Mouse (Mus musculus): ENCODE data around the gene Rsu1. TPM values are rescaled to one million over a fixed set of nuclear protein-coding genes. Genes with fewer than 3 reads are reported as not detected.

Rsu1 gene
- polyA plus RNA-seq, 1 experiment from 2014 or later: 75.3 TPM

GRCm38 (mm10) chr2:13169158-13169890 is 101.9 kb downstream of the Rsu1 start:
- Histone ChIP-seq H3K36me3 (ENCODE audit: control insufficient read depth, insufficient read depth, low read length) (no peaks in the 10 kb centered on the region), H3K9ac (ENCODE audit: low read length) (no peak overlapping the region), H3K27ac (ENCODE audit: low read depth, low read length) (no peak overlapping the region), H3K4me2 (ENCODE audit: low read depth) (no peak overlapping the region), H3K27me3 (ENCODE audit: control insufficient read depth, insufficient read depth, low read length) (no peaks in the 10 kb centered on the region), H3K4me1 (ENCODE audit: control insufficient read depth, insufficient read depth, low read length) (no peaks in the 10 kb centered on the region), H3K9me3 (ENCODE audit: control insufficient read depth, low read length) (no peaks in the 10 kb centered on the region), H3K4me3 (ENCODE audit: low read depth, low read length) (no peak overlapping the region)
- 72% methylated on average over 4 of the region's 4 CpGs for WGBS
- no peak for ATAC-seq (ENCODE audit: insufficient read depth, low FRiP score, low TSS enrichment)
- no peak for DNase-seq (ENCODE audit: low spot score)

DNA sequence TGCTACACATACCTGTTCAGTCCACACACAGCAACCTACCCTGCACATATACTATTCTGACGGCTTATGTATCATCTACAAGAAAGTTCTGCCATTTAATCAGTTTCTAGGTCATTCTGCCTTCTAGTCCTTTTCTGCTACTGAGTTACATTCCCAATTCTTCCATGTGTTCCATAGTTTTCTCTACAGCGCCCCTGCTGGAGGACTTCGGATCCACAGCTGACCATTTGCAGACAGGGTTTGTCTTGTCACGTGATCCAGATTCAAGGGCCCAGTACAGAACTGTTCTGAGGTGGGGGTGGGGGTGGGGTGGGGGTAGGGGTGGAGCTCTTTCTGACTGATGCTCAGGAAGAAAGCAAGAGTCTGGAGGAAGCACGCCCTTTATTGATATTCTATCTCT is 102.5 kb downstream of the Rsu1 start:
- ATAC-seq (ENCODE audit: insufficient read depth, low FRiP score, low TSS enrichment): peak; percentile 32; the same call in 1 of the 2 replicates
- Histone ChIP-seq H3K36me3 (ENCODE audit: control insufficient read depth, insufficient read depth, low read length) (no peaks in the 10 kb centered on the region), H3K9ac (ENCODE audit: low read length) (no peak overlapping the region), H3K4me3 (ENCODE audit: low read depth, low read length) (no peak overlapping the region), H3K27me3 (ENCODE audit: control insufficient read depth, insufficient read depth, low read length) (no peaks in the 10 kb centered on the region), H3K27ac (ENCODE audit: low read depth, low read length) (no peak overlapping the region), H3K9me3 (ENCODE audit: control insufficient read depth, low read length) (no peaks in the 10 kb centered on the region), H3K4me1 (ENCODE audit: control insufficient read depth, insufficient read depth, low read length) (no peaks in the 10 kb centered on the region), H3K4me2 (ENCODE audit: low read depth) (no peak overlapping the region)
- DNase-seq (ENCODE audit: low spot score): peak; percentile 69
- 45% methylated on average over 5 of the region's 5 CpGs for WGBS

DNA sequence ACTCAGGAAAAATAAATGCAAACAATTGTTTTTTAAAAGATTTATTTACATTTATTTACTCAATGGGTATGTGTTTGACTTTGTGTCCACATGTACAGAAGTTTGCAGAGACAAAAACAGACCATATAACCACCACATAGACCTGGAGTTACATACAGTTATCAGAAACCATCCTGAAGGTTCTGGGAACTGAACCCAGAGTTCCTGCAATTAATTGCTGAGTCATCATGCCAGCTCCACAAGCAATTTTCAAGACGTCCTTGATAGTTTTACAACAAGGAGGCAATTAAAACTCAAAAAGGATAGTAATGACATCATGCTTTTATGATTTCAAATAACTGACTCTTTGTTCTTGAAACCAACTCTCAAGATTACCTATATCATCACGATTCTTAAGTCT is 109.5 kb downstream of the Rsu1 start:
- WGBS: 69% methylated on average over 2 of the region's 2 CpGs

GRCm38 (mm10) chr2:13145245-13145644 is 126.0 kb downstream of the Rsu1 start:
- H3K4me2 ChIP-seq (ENCODE audit: low read depth): no peak overlapping the region
- H3K27ac ChIP-seq (ENCODE audit: low read depth, low read length): no peak overlapping the region
- H3K4me3 ChIP-seq (ENCODE audit: low read depth, low read length): no peak overlapping the region
- no peaks in the 10 kb centered on the region for H3K27me3 ChIP-seq (ENCODE audit: control insufficient read depth, insufficient read depth, low read length)
- DNase-seq (ENCODE audit: low spot score) (no peak), ATAC-seq (ENCODE audit: insufficient read depth, low FRiP score, low TSS enrichment) (no peak)
- H3K36me3 ChIP-seq (ENCODE audit: control insufficient read depth, insufficient read depth, low read length): no peaks in the 10 kb centered on the region
- no peaks in the 10 kb centered on the region for H3K9me3 ChIP-seq (ENCODE audit: control insufficient read depth, low read length)
- 82% methylated on average over 6 of the region's 6 CpGs for WGBS
- H3K9ac ChIP-seq (ENCODE audit: low read length): no peak overlapping the region
- no peaks in the 10 kb centered on the region for H3K4me1 ChIP-seq (ENCODE audit: control insufficient read depth, insufficient read depth, low read length)

More for the DNA sequence above, 109.5 kb downstream of the Rsu1 start:
- Histone ChIP-seq H3K4me1 (ENCODE audit: control insufficient read depth, insufficient read depth, low read length) (no peaks in the 10 kb centered on the region), H3K27me3 (ENCODE audit: control insufficient read depth, insufficient read depth, low read length) (no peaks in the 10 kb centered on the region), H3K9ac (ENCODE audit: low read length) (no peak overlapping the region), H3K36me3 (ENCODE audit: control insufficient read depth, insufficient read depth, low read length) (no peaks in the 10 kb centered on the region), H3K4me2 (ENCODE audit: low read depth) (no peak overlapping the region), H3K9me3 (ENCODE audit: control insufficient read depth, low read length) (no peaks in the 10 kb centered on the region), H3K27ac (ENCODE audit: low read depth, low read length) (no peak overlapping the region), H3K4me3 (ENCODE audit: low read depth, low read length) (no peak overlapping the region)
- DNase-seq (ENCODE audit: low spot score): no peak
- no peak for ATAC-seq (ENCODE audit: insufficient read depth, low FRiP score, low TSS enrichment)

GRCm38 (mm10) chr2:13134890-13135289 is 136.3 kb downstream of the Rsu1 start:
- H3K27ac ChIP-seq (ENCODE audit: low read depth, low read length): no peak overlapping the region
- no peak overlapping the region for H3K4me2 ChIP-seq (ENCODE audit: low read depth)
- no peaks in the 10 kb centered on the region for H3K27me3 ChIP-seq (ENCODE audit: control insufficient read depth, insufficient read depth, low read length)
- peaks cover 2% of the 10 kb centered on the region; the same call in 1 of the 2 replicates for H3K4me1 ChIP-seq (ENCODE audit: control insufficient read depth, insufficient read depth, low read length)
- ATAC-seq (ENCODE audit: insufficient read depth, low FRiP score, low TSS enrichment) (no peak), DNase-seq (ENCODE audit: low spot score) (no peak)
- H3K4me3 ChIP-seq (ENCODE audit: low read depth, low read length): no peak overlapping the region
- WGBS: 85% methylated on average over 2 of the region's 2 CpGs
- H3K9ac ChIP-seq (ENCODE audit: low read length): no peak overlapping the region
- no peaks in the 10 kb centered on the region for H3K36me3 ChIP-seq (ENCODE audit: control insufficient read depth, insufficient read depth, low read length)
- H3K9me3 ChIP-seq (ENCODE audit: control insufficient read depth, low read length): no peaks in the 10 kb centered on the region

DNA sequence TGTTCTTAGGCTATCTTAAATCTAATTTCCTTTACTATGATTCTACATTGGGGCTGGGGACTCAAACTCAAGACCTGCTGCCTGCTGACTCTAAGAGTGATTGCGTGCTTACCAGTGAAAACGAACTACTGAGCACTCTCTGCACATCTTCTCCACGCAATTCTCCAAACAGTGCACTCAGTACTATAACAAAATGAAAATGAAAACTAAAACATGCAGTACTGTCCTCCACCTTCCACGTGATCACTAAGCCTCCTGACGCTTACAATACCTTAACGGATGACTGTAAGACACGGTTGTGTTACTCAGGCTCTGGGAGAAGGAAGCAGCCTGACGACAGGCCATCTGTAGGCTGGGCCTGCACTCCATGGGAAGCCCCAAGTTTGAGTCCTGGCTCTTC is 138.4 kb downstream of the Rsu1 start:
- WGBS: 88% methylated on average over 8 of the region's 8 CpGs
- H3K36me3 ChIP-seq (ENCODE audit: control insufficient read depth, insufficient read depth, low read length): no peaks in the 10 kb centered on the region
- H3K9me3 ChIP-seq (ENCODE audit: control insufficient read depth, low read length): no peaks in the 10 kb centered on the region
- DNase-seq (ENCODE audit: low spot score) (no peak), ATAC-seq (ENCODE audit: insufficient read depth, low FRiP score, low TSS enrichment) (no peak)
- no peak overlapping the region for H3K9ac ChIP-seq (ENCODE audit: low read length)
- no peak overlapping the region for H3K4me3 ChIP-seq (ENCODE audit: low read depth, low read length)
- no peak overlapping the region for H3K27ac ChIP-seq (ENCODE audit: low read depth, low read length)
- no peak overlapping the region for H3K4me2 ChIP-seq (ENCODE audit: low read depth)
- no peaks in the 10 kb centered on the region for H3K27me3 ChIP-seq (ENCODE audit: control insufficient read depth, insufficient read depth, low read length)
- peaks cover 5% of the 10 kb centered on the region; the same call in 1 of the 2 replicates for H3K4me1 ChIP-seq (ENCODE audit: control insufficient read depth, insufficient read depth, low read length)

DNA sequence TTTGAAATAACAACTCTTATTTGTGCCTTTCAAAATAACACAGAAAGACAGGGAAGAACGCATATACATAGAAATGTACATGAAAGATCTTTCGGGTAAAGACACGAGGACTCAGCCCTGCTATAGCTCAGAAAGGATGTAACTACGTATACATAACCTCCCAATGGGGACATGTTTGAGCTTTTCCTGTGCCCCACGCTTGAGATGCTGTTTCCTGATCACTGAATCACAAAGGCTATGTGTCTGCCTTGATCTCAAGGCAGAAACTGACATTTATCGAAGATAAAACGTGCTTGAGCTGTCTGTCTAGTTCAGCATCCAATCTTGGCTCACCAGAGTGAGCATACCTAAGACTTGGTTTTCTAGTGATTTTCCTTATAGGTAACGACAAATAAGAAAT is 138.8 kb downstream of the Rsu1 start:
- Histone ChIP-seq H3K4me2 (ENCODE audit: low read depth) (no peak overlapping the region), H3K9me3 (ENCODE audit: control insufficient read depth, low read length) (no peaks in the 10 kb centered on the region), H3K9ac (ENCODE audit: low read length) (no peak overlapping the region), H3K4me1 (ENCODE audit: control insufficient read depth, insufficient read depth, low read length) (peaks cover 5% of the 10 kb centered on the region; the same call in 1 of the 2 replicates), H3K4me3 (ENCODE audit: low read depth, low read length) (no peak overlapping the region), H3K36me3 (ENCODE audit: control insufficient read depth, insufficient read depth, low read length) (no peaks in the 10 kb centered on the region), H3K27ac (ENCODE audit: low read depth, low read length) (no peak overlapping the region), H3K27me3 (ENCODE audit: control insufficient read depth, insufficient read depth, low read length) (no peaks in the 10 kb centered on the region)
- DNase-seq (ENCODE audit: low spot score): no peak
- no peak for ATAC-seq (ENCODE audit: insufficient read depth, low FRiP score, low TSS enrichment)
- 87% methylated on average over 8 of the region's 8 CpGs for WGBS

DNA sequence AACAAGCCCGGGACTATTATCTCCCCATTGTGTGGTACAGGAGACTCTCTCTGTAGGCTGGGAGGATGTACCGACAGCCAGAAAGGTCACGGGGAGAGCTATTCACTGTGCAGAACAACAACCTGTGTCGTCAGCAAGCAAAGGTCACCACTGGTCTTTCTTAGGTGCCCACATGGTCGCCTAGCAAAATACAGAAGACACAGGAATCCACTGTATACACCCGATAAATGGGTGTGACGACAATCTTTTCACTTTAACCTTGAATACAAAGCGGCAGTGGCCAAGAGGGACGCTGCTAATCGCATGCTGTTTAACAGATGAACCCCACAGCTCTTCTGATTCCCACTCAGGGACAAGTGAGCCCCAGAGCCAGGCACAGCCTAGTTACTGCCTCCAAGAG is 141.4 kb downstream of the Rsu1 start:
- no peak overlapping the region for H3K4me3 ChIP-seq (ENCODE audit: low read depth, low read length)
- no peak overlapping the region for H3K9ac ChIP-seq (ENCODE audit: low read length)
- WGBS: 43% methylated on average over 10 of the region's 10 CpGs
- H3K27me3 ChIP-seq (ENCODE audit: control insufficient read depth, insufficient read depth, low read length): no peaks in the 10 kb centered on the region
- peak overlapping the region; percentile 28 for H3K4me2 ChIP-seq (ENCODE audit: low read depth)
- peaks cover 5% of the 10 kb centered on the region; the same call in 1 of the 2 replicates for H3K4me1 ChIP-seq (ENCODE audit: control insufficient read depth, insufficient read depth, low read length)
- H3K27ac ChIP-seq (ENCODE audit: low read depth, low read length): no peak overlapping the region
- H3K9me3 ChIP-seq (ENCODE audit: control insufficient read depth, low read length): no peaks in the 10 kb centered on the region
- H3K36me3 ChIP-seq (ENCODE audit: control insufficient read depth, insufficient read depth, low read length): no peaks in the 10 kb centered on the region
- DNase-seq (ENCODE audit: low spot score) (peak; percentile 63), ATAC-seq (ENCODE audit: insufficient read depth, low FRiP score, low TSS enrichment) (peak; percentile 90)

GRCm38 (mm10) chr2:13129337-13129736 is 141.9 kb downstream of the Rsu1 start:
- H3K9me3 ChIP-seq (ENCODE audit: control insufficient read depth, low read length): no peaks in the 10 kb centered on the region
- no peak overlapping the region for H3K4me3 ChIP-seq (ENCODE audit: low read depth, low read length)
- peak overlapping the region; percentile 28 for H3K4me2 ChIP-seq (ENCODE audit: low read depth)
- peaks cover 5% of the 10 kb centered on the region; the same call in 1 of the 2 replicates for H3K4me1 ChIP-seq (ENCODE audit: control insufficient read depth, insufficient read depth, low read length)
- no peaks in the 10 kb centered on the region for H3K27me3 ChIP-seq (ENCODE audit: control insufficient read depth, insufficient read depth, low read length)
- ATAC-seq (ENCODE audit: insufficient read depth, low FRiP score, low TSS enrichment) (peak; percentile 78), DNase-seq (ENCODE audit: low spot score) (peak; percentile 61)
- no peaks in the 10 kb centered on the region for H3K36me3 ChIP-seq (ENCODE audit: control insufficient read depth, insufficient read depth, low read length)
- no peak overlapping the region for H3K9ac ChIP-seq (ENCODE audit: low read length)
- H3K27ac ChIP-seq (ENCODE audit: low read depth, low read length): no peak overlapping the region
- 20% methylated on average over 10 of the region's 10 CpGs for WGBS

All from neural tube, embryonic 11.5 days (tissue).